Mouse (Mus musculus) c-Kit-positive CD71-negative TER-119-negative erythroid progenitor cells, embryonic 14.5 days (primary cell): ENCODE results near the gene Foxl2.

Source experiments
- DNase-seq: peaks from one replicate; pipeline ENCODE4 v3.0.0-alpha.2; 2013; ENCODE audit warnings: low read depth

Gene Foxl2

GRCm38 (mm10) chr9:98962478-98963142 lies 7.5 kb downstream of the Foxl2 start:
- DNase-seq: no peak

GRCm38 (mm10) chr9:98963661-98964060 lies 8.6 kb downstream of the Foxl2 start:
- DNase-seq: no peak

GRCm38 (mm10) chr9:98965084-98965483 lies 10.0 kb downstream of the Foxl2 start:
- no peak for DNase-seq

GRCm38 (mm10) chr9:98973101-98973521 lies 18.0 kb downstream of the Foxl2 start:
- DNase-seq: no peak

GRCm38 (mm10) chr9:98973561-98973960 lies 18.5 kb downstream of the Foxl2 start:
- no peak for DNase-seq

- no peak for DNase-seq
Measured at GRCm38 (mm10) chr9:98974898-98975297, 19.8 kb downstream of the Foxl2 start.

- no peak for DNase-seq
Measured at GRCm38 (mm10) chr9:98976081-98976480, 21.0 kb downstream of the Foxl2 start.

GRCm38 (mm10) chr9:98976520-98976919 lies 21.4 kb downstream of the Foxl2 start:
- no peak for DNase-seq

- peak; percentile 81 for DNase-seq
Measured at GRCm38 (mm10) chr9:98979431-98980416, 24.6 kb downstream of the Foxl2 start.

GRCm38 (mm10) chr9:98985800-98986475 lies 30.9 kb downstream of the Foxl2 start, which contains the start of gene Faim:
Faim (plus strand) TSS chr9:98986373.
- DNase-seq: peak; percentile 99

- no peak for DNase-seq
Measured at GRCm38 (mm10) chr9:98986476-98987096, 31.5 kb downstream of the Foxl2 start.

GRCm38 (mm10) chr9:98987131-98987530 lies 32.0 kb downstream of the Foxl2 start:
- DNase-seq: no peak

GRCm38 (mm10) chr9:98994103-98994502 lies 39.0 kb downstream of the Foxl2 start:
- DNase-seq: no peak

GRCm38 (mm10) chr9:98999881-99000339 lies 44.8 kb downstream of the Foxl2 start:
- DNase-seq: no peak

- DNase-seq: no peak
Measured at GRCm38 (mm10) chr9:99001326-99001725, 46.2 kb downstream of the Foxl2 start.
